In genomic region chrX:161976376-161976775, GRCm38 (mm10) we compare ENCODE assay signal across 18 mouse cellular contexts.
"Had no signal": no experiment of that assay in that cellular context is flagged by ENCODE, and none has a peak within 500 bp of the region (broad histone marks: within the 10 kb centered on the region; RNA-seq: fewer than 3 reads in every experiment).

No protein-coding gene starts in this region.

- ATAC-seq: midbrain, embryonic 16.5 days had no signal

- H3K27ac ChIP-seq: midbrain, embryonic 10.5 days; midbrain, embryonic 12.5 days; neural tube, embryonic 13.5 days; neural tube, embryonic 15.5 days had no signal

- H3K9me3 ChIP-seq: midbrain, embryonic 10.5 days; midbrain, embryonic 12.5 days; neural tube, embryonic 13.5 days; neural tube, embryonic 15.5 days had no signal

- H3K36me3 ChIP-seq: midbrain, embryonic 10.5 days; midbrain, embryonic 12.5 days; neural tube, embryonic 13.5 days; neural tube, embryonic 15.5 days had no signal

- H3K4me1 ChIP-seq: midbrain, embryonic 12.5 days; neural tube, embryonic 15.5 days had no signal

- DNase-seq: lung, adult 18-20 months; lung, embryonic 14.5 days; lung, postnatal 10 days; lung, postnatal 4 days; midbrain, embryonic 14.5 days; right cerebral cortex, adult 18-20 months; right cerebral cortex, postnatal 25 days; right cerebral cortex, postnatal 4 days; spleen, adult 18-20 months; thymus, adult 18-20 months; thymus, postnatal 14 days; thymus, postnatal 36 days had no signal

- H3K4me3 ChIP-seq: midbrain, embryonic 10.5 days; midbrain, embryonic 12.5 days; myocyte; neural tube, embryonic 13.5 days; neural tube, embryonic 15.5 days had no signal

- H3K4me2 ChIP-seq: lung, embryonic 14.5 days; midbrain, embryonic 12.5 days; neural tube, embryonic 13.5 days; neural tube, embryonic 15.5 days had no signal

- H3K9ac ChIP-seq: lung, embryonic 14.5 days; midbrain, embryonic 12.5 days; neural tube, embryonic 13.5 days; neural tube, embryonic 15.5 days had no signal
